Mouse (Mus musculus) 3T3-L1 (cell line): ENCODE measurements around the gene Prr3.
"Not testable (repeated sequence)": the region's sequence is repeated elsewhere in the genome, so short reads cannot be mapped to it uniquely, and the experiment has no call there.

Experiments
- DNase-seq: peaks from one replicate; pipeline ENCODE4 v3.0.0-alpha.2; 2015; ENCODE audit warnings: low read depth, low spot score

Prr3 gene

DNA sequence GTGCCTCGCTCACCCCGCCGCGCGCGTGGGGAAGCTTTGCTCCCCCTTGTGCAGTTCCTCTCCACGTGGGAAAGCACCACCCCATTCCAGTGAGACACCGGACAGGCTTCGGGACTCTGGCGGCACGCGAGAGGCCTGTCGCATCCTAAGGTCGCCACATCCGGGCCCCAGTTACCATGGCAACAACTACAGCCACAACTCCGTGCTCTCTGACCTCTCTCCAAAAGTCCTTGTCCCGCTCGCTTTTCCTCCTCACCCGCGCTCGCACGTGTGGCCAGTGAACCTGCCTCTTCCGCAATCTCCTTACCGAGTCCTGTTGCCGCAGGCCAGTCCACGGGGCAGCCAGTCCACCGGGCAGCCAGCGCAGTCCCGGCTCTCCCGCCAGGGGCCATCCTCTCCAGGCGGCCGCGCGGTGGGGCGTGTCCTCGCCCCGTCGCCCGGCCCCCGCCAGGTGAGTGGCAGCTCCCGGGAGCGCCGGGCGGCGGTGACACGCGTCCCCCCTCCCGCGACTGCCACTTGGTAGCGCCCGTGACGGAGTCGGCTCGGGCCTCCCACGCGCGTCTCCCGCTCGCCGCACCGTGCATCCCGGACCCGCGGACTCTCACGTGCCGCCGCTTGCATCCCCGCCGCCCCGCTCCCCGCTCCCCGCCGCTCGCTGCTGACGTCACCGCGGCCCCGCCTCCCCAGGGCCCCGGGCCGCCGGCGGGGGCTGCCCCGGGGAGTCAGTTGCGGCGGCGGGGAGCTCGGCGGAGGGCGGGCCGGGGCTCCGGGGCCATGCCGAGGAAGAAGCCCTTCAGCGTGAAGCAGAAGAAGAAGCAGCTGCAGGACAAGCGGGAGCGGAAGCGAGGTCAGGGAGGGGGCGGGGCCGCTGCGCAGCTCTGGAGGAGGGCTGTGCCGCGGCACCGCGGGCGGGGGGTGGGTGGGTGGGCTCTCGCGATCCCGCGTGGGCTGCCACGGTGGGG lies at the start of gene Prr3, which contains the start of gene Gnl1:
Gene Prr3, minus strand, starts transcription at position 836 of the 962 bp plus-strand sequence.
Gene Gnl1, plus strand, starts transcription at position 451 of the 962 bp plus-strand sequence.
- peak; percentile 96 for DNase-seq

DNA sequence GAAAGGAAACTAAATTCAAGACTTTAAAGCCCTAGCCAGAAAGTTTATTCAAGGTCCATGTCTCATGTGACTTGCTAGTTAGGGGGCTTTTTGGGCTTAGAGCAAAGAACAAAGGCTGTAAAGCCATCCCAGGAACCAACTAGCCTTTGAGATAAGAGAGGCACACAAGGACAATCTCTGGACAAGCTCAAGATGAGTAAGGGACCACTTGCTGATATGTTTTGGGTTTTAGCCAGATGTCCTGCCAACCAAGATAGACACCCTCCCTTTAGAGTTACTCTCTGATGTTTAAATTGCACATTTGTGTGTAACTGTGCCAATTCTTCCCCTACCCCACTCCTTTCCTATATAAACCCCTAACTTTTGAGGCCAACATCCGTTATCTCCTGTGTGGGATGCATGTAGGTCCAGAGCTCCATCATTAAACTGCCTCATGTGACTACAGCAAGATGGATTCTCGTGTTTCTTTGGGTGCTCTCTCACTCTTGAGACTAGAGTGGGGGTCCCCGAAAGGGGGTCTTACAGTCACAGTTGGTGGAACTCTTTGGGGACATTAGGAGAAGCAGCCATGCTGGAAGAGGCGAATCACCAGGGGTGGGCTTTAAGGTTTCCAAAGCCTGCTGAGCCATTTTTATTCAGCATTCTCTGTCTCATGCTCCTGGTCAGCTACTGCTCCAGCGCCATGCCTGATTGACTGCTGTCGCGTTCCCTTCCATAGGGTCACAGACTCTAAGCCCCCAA lies 49.0 kb upstream of the Prr3 start:
- peak; percentile 1 for DNase-seq

DNA sequence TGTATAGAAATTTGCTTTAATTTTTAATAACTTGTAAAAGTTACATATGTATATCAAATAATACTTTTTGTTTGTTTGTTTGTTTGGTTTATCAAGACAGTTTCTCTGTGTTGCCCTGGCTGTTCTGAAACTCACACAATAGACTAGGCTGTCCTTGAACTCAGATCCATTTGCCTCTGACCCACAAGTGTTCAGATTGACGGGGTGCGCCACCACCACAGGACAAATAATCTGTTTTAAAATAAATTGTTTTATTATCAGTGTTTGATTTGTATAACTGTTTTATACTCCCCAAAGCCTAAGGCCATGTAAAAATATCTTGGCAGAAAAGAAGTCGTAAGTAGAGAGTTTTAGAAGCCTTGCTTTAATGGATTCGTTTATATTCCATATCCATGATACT lies 47.6 kb upstream of the Prr3 start:
- no peak for DNase-seq

DNA sequence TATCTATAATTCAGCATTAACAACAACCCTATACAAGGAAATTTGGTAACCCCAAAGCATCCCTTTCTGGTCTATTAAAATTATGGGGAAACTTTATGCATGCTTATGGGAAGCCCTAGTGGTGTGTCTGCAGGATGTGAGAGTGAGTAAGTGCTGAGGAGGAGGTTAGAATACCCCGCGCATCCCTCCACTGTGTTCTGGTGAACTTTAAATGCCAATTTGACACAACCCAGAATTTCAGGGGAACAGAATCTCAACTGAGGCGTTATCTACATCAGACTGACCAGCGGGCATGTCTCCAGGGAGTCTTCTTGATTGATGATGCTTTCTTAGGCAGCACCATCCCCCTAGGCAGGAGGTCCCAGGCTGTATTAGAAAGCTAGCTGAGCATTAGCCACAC lies 45.9 kb upstream of the Prr3 start:
- peak; percentile 0 for DNase-seq

DNA sequence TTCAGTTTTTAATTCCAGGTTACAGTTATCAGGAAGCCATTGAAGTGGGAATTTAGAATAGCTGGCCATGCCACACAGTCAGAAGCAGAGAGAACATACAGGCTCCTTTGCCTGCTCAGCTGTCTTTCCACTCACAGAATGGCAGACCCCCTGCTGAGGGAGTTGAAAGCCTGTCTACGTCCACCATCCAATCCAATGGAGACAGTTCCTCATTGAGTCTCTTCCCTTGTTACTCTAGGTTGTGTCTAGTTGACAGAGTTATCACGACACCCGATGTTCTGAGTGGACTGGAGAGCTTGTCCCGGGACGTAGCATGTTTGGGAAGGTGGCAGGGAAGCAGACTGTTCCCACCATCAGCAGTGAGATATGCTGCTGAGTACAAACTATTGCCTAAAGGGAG lies 45.2 kb upstream of the Prr3 start:
- peak; percentile 0 for DNase-seq

DNA sequence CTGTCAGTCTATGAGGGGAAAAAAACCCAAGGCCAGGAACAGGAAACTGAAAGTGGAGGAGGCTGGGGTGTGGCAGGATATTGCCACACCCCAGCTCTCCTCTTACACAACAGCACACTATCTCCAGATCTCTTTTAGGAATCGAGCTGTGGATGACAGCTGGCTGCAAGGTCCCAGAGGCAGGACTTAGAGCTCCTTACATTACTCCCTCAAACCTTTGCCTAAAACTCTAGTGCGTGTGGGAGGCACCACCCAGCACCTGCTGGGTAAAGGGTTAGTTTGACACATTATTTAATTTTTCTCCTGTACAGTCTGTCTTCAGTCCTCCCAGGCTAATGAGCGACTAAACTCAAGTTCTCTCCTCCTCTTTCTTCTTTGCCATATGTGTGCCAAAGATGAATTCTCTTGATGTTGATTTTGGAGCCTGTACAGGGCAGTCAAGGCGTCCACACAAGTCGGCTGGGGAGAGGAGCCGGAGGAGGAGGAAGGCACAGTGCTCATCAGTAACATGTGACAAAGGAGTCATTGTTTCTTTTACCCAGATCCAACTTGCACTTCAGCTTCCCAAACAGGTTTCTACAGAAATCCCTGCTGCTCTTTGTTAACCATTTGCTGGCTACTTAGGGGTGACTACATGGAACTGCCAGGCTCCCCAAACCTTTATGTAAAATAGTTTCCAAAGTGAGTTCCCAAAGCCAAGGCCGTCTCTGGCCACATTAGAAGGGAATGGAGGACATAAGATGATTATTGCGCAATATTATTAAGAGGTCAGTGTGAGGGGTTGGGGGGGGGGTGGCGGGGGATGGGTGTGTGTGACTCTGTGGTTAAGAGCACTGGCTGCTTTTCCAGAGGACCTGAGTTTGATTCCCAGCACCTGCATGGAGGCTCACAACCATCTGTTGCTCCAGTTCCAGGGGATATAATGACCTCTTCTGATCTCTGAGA lies 43.9 kb upstream of the Prr3 start:
- peak; percentile 69 for DNase-seq

DNA sequence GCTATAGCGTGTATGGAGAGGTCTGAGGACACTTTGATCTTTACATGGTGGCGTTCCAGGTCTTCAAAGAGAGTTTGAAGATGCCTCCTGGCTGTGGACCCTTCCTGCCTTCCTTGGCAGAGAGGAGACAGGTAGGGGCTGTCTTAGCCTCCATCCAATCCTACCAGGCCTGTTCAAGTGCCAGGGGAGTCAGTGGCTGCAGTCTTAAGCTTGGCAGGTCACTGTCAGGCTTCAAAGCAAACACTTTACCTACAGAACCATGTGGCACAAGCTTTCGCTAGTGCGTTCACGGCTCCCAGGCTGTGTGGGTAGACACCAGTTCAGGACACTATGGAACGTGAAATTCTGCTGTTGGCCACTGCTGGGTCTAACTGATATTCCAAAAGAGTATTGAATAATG lies 42.9 kb upstream of the Prr3 start:
- DNase-seq: peak; percentile 1

DNA sequence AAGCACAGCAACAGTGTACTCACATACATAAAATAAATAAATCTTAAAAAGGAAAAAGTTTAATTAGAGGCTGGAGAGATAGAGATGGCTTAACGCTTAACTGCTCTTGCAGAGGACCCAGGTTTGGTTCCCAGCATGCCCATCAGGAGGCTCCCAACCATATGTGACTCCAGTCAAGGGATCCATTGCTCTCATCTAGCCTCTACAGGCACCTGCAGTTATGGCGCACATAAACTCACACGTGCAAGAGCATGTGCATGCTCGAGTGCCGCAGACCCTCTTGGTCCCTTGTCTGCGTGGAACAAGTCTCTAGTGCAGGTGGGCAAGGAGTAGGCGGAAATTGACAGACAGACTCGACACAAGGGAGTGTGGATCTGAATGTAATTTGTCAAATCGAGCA lies 42.1 kb upstream of the Prr3 start:
- no peak for DNase-seq

DNA sequence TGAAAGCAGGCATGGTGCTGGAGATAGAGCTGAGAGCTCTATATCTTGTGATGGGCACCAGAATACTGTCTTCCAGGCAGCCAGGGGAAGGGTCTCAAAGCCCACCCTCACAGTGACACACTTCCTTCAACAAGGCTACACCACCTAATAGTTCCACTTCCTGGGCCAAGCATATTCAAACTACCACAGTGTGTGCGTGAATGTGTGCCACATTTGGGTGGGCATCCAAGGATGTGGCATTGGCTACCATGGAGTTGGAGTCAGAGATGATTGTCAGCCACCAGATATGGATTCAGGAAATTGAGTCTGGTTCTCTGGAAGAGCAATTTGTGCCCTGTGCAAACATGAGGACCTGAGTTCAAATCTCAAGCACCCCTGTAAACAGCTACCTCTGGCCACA lies 41.3 kb upstream of the Prr3 start:
- peak; percentile 1 for DNase-seq

DNA sequence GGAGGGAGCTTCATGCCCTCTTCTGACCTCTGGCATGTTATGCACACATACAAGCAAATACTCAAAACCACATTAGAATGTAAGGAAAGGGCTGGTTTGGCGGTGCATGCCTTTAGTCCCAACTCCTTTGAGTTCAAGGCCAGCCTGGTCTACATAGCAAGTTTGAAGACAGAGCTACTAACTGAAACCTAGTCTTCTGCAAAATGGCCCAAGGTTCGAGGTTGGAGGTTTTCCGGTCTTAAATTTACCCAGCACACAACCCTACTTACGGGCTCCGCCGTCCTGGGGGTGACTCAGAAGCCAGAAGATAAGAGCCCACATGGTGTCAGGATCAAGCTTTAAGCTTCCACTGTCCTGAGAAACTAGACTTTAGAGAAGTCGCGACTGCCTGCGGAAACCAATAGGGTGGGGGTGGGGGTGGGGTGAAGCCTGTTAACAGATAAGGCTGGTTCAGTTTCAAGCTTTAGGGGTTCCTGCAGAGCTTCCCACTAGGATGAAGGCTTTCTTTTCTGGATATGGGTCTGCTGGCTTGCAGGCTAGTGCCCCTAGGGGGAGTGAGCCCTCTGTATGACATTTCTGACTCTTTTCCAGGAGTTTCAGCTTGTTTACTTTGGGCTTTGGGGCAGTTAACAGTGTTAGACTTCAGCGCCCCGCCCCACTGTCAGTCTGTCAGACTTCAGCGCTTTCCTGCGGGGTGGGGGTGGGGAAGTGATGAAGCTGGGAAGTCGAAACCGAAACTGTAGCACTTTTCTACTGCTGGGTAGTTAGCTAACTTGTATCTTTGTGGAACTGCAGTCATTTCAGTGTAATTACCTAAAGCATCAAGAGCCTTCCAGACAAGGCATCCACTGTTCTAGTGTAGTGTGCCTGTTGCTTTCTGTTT lies 40.4 kb upstream of the Prr3 start, which contains the start of gene H2-T24:
Gene H2-T24, minus strand, starts transcription at position 370 of the 883 bp plus-strand sequence.
- DNase-seq: peak; percentile 56

DNA sequence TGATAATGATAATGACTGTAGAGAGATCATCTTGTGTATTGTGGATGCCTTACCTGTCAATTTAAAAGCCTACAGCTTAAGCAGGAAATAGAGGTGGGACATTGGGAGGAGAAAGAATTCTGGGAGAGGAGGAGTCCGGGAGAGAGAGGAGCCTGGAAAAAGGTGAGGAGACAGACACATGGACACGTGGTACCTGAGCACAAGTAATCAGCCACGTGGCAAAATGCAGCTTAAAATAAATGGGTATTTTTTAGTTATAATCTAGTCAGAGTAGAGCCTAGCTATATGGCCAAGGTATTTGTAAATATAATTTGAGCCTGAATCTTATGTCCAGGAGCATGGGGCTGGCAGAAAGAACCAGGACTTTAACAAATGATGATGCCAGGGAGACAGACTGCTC lies 39.5 kb upstream of the Prr3 start:
- no peak for DNase-seq

DNA sequence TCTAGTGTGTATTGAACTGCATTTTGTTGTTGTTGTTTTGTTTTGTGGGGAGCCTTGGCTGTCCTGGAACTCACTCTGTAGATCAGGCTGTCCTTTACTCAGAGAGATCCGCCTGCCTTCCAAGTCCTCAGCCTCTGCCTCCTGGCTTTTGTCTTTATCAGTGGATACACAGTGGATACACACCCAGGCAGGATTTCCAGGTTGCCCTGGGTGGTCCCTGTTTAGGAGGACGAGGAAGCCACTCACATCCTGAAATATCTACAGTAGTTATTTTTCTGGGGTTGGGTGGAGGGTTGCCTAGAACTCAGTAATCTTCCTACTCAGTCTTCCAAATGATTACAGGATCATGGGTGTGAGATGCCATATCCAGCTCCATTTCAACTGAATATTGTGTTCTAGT lies 38.9 kb upstream of the Prr3 start:
- DNase-seq: peak; percentile 0

DNA sequence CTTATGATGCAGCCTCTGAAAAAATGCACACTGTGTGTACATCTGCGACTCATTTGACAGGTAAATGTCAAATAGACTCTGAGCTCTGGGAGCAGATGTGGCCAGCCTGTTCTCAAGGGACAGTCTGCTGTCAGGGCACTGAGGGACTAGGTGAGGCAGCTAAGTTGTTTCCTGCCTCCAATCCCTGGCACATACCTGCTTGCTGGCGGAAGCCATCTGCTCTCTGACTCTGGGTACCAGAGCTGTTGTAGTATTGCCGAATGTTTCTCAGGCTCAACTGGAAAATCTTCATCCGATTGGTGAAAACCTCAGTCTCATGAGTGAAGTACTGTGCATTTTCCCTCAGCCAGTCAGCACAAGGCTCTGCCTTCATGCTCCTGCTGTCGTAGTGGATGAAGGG lies 37.0 kb upstream of the Prr3 start:
- DNase-seq: peak; percentile 1

DNA sequence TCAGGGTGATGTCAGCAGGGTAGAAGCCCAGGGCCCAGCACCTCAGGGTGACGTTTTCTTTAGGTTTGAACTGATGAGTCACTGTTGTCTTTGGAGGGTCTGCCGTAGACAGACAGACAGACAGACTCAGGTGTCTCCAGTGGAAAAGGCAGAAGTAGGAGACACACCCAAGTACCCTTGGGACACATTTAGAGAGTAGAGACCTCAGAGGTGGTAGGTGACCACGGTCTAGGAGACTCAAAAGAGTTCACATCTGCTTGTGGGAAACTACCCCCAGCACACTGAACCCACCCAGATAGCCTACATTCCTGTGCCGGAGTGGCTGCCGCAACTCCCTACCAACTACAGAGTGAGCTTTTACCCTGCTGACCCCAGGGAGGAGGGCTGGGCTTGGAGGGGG lies 34.9 kb upstream of the Prr3 start:
- no peak for DNase-seq

DNA sequence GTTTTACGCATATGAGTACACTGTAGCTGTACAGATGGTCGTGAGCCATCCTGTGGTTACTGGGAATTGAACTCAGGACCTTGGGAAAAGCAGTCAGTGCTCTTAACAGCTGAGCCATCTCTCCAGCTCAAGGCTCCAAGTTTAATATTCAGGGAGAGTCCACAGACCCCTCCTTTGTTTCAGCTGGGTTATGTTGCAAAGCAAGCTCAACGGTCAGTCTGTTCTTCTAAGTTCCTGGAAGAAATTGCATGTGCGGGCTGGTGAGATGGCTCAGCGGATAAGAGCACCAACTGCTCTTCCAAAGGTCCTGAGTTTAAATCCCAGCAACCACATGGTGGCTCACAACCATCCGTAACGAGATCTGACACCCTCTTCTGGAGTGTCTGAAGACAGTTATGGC lies 24.4 kb upstream of the Prr3 start:
- DNase-seq: not testable (repeated sequence)

DNA sequence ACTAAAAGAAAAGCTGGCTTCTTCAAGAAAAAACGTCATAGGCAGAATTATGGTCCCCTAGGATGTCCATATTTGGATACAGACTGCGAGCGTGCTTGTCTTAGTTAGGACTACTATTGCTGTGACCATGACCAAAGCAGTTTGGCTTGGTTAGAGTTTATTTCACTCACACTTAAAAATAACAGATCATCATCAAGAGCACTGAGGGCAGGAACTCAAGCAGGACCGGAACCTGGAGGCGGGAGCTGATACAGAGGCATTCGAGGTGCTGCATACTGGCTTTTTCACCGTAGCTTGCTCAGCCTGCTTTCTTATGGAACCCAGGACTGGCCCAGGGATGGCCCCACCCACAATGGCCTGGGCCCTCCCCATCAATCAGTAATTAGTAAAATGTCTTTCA lies 23.3 kb upstream of the Prr3 start:
- DNase-seq: no peak

DNA sequence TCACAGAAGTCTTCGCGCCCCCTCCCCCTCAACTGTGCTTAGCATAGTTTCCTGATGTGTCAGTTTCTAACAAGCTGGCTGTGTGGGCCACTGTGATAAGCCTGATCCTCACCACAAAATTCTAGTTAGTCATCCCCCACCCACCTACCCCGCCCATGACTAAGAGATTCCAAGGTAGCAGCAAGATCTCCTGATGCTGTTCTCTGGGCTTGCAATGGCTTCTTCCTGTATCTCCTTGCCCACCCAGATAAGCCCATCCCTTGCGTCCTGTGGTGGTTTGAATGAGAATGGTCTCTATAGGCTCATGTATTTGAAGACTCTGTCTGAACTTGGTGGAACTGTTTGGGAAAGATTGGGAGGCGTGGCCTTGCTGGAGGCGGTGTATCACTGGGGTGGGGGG lies 21.9 kb upstream of the Prr3 start:
- peak; percentile 93 for DNase-seq

DNA sequence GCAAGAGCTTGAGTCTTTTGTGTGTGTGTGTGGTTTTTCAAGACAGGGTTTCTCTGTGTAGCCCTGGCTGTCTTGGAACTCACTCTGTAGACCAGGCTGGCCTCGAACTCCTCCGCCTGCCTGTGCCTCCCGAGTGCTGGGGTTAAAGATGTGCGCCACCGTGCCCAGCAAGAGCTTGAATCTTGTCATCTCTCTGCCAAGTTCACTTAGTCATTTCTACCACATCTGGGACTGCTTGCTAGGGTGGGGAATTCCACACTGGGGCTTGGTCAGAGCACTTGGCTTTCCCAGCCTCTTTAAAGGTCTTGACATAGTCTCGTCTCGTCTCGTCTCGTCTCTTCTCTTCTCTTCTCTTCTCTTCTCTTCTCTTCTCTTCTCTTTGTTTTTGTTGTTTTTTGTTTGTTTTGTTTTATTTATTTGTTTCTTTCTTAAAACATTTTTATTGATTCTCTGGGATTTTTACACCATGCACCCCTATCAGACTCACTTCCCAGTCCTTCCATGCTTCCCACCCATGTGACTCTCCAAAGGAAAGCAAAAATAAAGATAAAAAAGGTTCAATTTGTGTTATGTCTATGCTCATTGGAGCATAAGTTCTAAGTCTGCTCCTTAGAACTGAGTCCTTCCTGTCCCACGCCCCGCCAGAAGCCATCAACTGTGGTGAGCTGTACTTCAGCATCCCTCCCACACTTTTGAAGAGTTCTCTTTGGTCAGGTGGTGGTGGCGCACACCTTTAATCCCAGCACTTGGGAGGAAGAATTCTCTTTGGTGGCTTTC lies 21.3 kb upstream of the Prr3 start:
- peak; percentile 91 for DNase-seq

DNA sequence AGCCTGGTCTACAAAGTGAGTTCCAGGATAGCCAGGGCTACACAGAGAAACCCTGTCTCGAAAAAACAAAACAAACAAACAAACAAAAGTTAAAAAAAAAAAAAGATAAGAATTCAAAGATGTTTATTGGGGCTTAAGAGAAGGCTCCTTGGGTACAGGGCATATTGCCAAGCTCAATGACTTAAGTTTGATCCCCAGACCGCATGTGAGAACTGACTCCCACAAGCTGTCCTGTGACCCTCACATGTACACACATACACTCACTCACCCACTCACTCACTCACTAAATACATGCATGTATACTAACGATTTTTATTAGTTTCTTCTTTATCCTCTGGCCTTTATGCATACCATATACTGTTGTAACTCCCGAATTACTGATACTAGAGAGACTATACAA lies 20.3 kb upstream of the Prr3 start:
- DNase-seq: no peak

DNA sequence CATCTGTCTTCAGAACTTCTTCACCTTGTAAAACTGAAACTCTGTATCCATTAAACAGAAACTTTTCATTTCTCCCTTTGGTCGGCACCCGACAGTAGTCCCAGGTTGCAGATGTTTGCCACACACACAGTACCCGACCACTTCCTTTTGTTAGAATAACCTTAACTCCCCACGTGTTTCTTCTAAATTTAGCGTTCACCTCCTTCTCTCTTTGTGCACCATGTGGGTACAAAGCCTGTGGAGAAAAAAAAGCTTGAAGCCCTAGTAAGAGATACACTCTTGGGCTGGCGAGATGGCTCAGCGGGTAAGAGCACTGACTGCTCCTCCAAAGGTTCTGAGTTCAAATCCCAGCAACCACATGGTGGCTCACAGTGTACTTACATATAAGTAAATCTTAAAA lies 19.3 kb upstream of the Prr3 start:
- DNase-seq: no peak
